Mouse (Mus musculus) forebrain, postnatal 0 days (tissue): Measurements from ENCODE around the gene Cspg5. TPM values are rescaled to one million over a fixed set of nuclear protein-coding genes. Genes with fewer than 3 reads are reported as not detected.
A peak's percentile ranks its signal among the peaks of the same experiment; 100 is the strongest.

Experiments used
- ATAC-seq: fragments of 200-750 bp; cut with Nextera tagmentation; 2 replicates; pipeline ENCODE4 v1.8.0; 2017; ENCODE audit warnings: mild to moderate bottlenecking, moderate library complexity
- DNase-seq: peaks from one replicate; pipeline ENCODE4 v3.0.0-alpha.2; 2015
- H3K27ac ChIP-seq: fragments of 300-500 bp; sonication (generic); 2 replicates; pipeline ENCODE4 v1.5.1; 2014; ENCODE audit warnings: low read depth, mild to moderate bottlenecking, antibody characterized with exemption, low read length, moderate library complexity, mixed read lengths
- H3K27me3 ChIP-seq: fragments of 300-500 bp; sonication (generic); 2 replicates; pipeline ENCODE4 v1.6.1; 2014; ENCODE audit warnings: mild to moderate bottlenecking, low read length, mixed read lengths; ENCODE audit not compliant: insufficient read depth
- H3K36me3 ChIP-seq: fragments of 300-500 bp; sonication (generic); 2 replicates; pipeline ENCODE4 v1.6.1; 2014; ENCODE audit warnings: mild to moderate bottlenecking, moderate library complexity; ENCODE audit not compliant: insufficient read depth
- H3K4me1 ChIP-seq: fragments of 300-500 bp; sonication (generic); 2 replicates; pipeline ENCODE4 v1.6.1; 2014; ENCODE audit warnings: antibody characterized with exemption; ENCODE audit not compliant: insufficient read depth
- H3K4me2 ChIP-seq: fragments of 300-500 bp; sonication (generic); 2 replicates; pipeline ENCODE4 v1.6.1; 2014; ENCODE audit warnings: low read depth, mild to moderate bottlenecking, moderate library complexity
- H3K4me3 ChIP-seq: fragments of 300-500 bp; sonication (generic); 2 replicates; pipeline ENCODE4 v1.5.1; 2014; ENCODE audit warnings: low read depth, low read length, mixed read lengths
- H3K9ac ChIP-seq: fragments of 300-500 bp; sonication (generic); 2 replicates; pipeline ENCODE4 v1.6.1; 2014; ENCODE audit warnings: mild to moderate bottlenecking
- H3K9me3 ChIP-seq: fragments of 300-500 bp; sonication (generic); 2 replicates; pipeline ENCODE4 v1.6.1; 2016; ENCODE audit warnings: low read length
- CTCF ChIP-seq: sonication (generic); IDR thresholded peaks from 2 replicates; pipeline ENCODE4 v1.5.1; 2016; ENCODE audit warnings: antibody characterized with exemption, control low read depth, low read depth
- WGBS: fragments of 180-500 bp; shearing (Covaris S2); extraction: QIAGEN DNeasy Blood & Tissue Kit; methylation state at CpG from one replicate; pipeline ENCODE4 v1.1.7; 2014; 5-methylcytosine and 5-hydroxymethylcytosine counted together
- polyA plus RNA-seq: library from polyadenylated mRNA; unstranded; fragments of >200 nt; fragmentation: Nextera tagmentation; extraction: Ambion mirVana; gene quantifications from 2 replicates; pipeline ENCODE4 v1.2.1, GENCODE M21; 2015
- total RNA-seq: library from RNA; depleted of rRNA; stranded (reverse); fragments of >200 nt; gene quantifications from 2 replicates; pipeline ENCODE4 v1.2.3, GENCODE M21; 2014; rRNA removed

Gene Cspg5
- 365 and 387 TPM in 2 replicates for total RNA-seq
- polyA plus RNA-seq = 234 and 280 TPM in 2 replicates

- ATAC-seq = no peak
- no peak for DNase-seq
- peak within 1 kb of the TSS; percentile 89 for H3K4me2 ChIP-seq
- H3K4me3 ChIP-seq = peak within 1 kb of the TSS; percentile 87
- 86% methylated on average over 7 of the region's 7 CpGs for WGBS
- H3K27me3 ChIP-seq = no peaks in the 10 kb centered on the region
- H3K27ac ChIP-seq = peak within 1 kb of the TSS; percentile 92
- peak within 1 kb of the TSS; percentile 91 for H3K9ac ChIP-seq
- peaks cover 32% of the 10 kb centered on the region for H3K36me3 ChIP-seq
- no peak for TF ChIP-seq CTCF
- no peaks in the 10 kb centered on the region for H3K9me3 ChIP-seq
- peaks cover 10% of the 10 kb centered on the region; the same call in 1 of the 2 replicates for H3K4me1 ChIP-seq
Observed at GRCm38 (mm10) chr9:110243221-110243833, at the start of gene Cspg5. Gene Cspg5, plus strand, starts transcription at chr9:110243783.

GRCm38 (mm10) chr9:110199870-110200269 lies 43.7 kb upstream of the Cspg5 start:
- no peaks in the 10 kb centered on the region for H3K4me1 ChIP-seq
- WGBS = 84% methylated on average over 2 of the region's 2 CpGs
- H3K9me3 ChIP-seq = no peaks in the 10 kb centered on the region
- H3K9ac ChIP-seq = no peak overlapping the region
- DNase-seq = no peak
- no peak for TF ChIP-seq CTCF
- H3K27me3 ChIP-seq = no peaks in the 10 kb centered on the region
- peaks cover 66% of the 10 kb centered on the region for H3K36me3 ChIP-seq
- no peak overlapping the region for H3K4me2 ChIP-seq
- ATAC-seq = no peak
- no peak overlapping the region for H3K4me3 ChIP-seq
- H3K27ac ChIP-seq = no peak overlapping the region

GRCm38 (mm10) chr9:110205526-110206404 lies 37.8 kb upstream of the Cspg5 start:
- DNase-seq (peak; percentile 80), ATAC-seq (peak; percentile 94)
- TF ChIP-seq CTCF = no peak
- H3K9ac ChIP-seq = peak overlapping the region; percentile 33
- H3K9me3 ChIP-seq = no peaks in the 10 kb centered on the region
- WGBS = 7% methylated on average over 15 of the region's 15 CpGs
- H3K27me3 ChIP-seq = no peaks in the 10 kb centered on the region
- peaks cover 67% of the 10 kb centered on the region for H3K36me3 ChIP-seq
- H3K4me2 ChIP-seq = no peak overlapping the region
- H3K27ac ChIP-seq = peak overlapping the region; percentile 88
- no peak overlapping the region for H3K4me3 ChIP-seq
- peaks cover 12% of the 10 kb centered on the region; the same call in 1 of the 2 replicates for H3K4me1 ChIP-seq

- H3K4me1 ChIP-seq = peaks cover 12% of the 10 kb centered on the region; the same call in 1 of the 2 replicates
- ATAC-seq (peak; percentile 32), DNase-seq (no peak)
- H3K4me3 ChIP-seq = no peak overlapping the region
- 24% methylated on average over 2 of the region's 2 CpGs for WGBS
- peaks cover 67% of the 10 kb centered on the region for H3K36me3 ChIP-seq
- no peaks in the 10 kb centered on the region for H3K9me3 ChIP-seq
- peak overlapping the region; percentile 33; the same call in 1 of the 2 replicates for H3K9ac ChIP-seq
- H3K27ac ChIP-seq = peak overlapping the region; percentile 88
- no peak overlapping the region for H3K4me2 ChIP-seq
- no peaks in the 10 kb centered on the region for H3K27me3 ChIP-seq
- no peak for TF ChIP-seq CTCF
Observed at GRCm38 (mm10) chr9:110206437-110206836, 37.1 kb upstream of the Cspg5 start.

GRCm38 (mm10) chr9:110208265-110208664 lies 35.3 kb upstream of the Cspg5 start:
- Histone ChIP-seq H3K9ac (no peak overlapping the region), H3K4me3 (no peak overlapping the region), H3K36me3 (peaks cover 66% of the 10 kb centered on the region), H3K27me3 (no peaks in the 10 kb centered on the region), H3K4me1 (peaks cover 12% of the 10 kb centered on the region; the same call in 1 of the 2 replicates), H3K9me3 (no peaks in the 10 kb centered on the region), H3K4me2 (no peak overlapping the region), H3K27ac (no peak overlapping the region)
- ATAC-seq (no peak), DNase-seq (no peak)
- 70% methylated on average over 7 of the region's 7 CpGs for WGBS
- no peak for TF ChIP-seq CTCF

- WGBS = 21% methylated on average over 3 of the region's 3 CpGs
- no peak for DNase-seq
- TF ChIP-seq CTCF = no peak
- Histone ChIP-seq H3K9me3 (no peaks in the 10 kb centered on the region), H3K9ac (no peak overlapping the region), H3K4me3 (no peak overlapping the region), H3K27me3 (no peaks in the 10 kb centered on the region), H3K4me1 (peaks cover 12% of the 10 kb centered on the region; the same call in 1 of the 2 replicates), H3K4me2 (no peak overlapping the region), H3K36me3 (peaks cover 61% of the 10 kb centered on the region), H3K27ac (no peak overlapping the region)
- peak; percentile 37; the same call in 1 of the 2 replicates for ATAC-seq
Observed at GRCm38 (mm10) chr9:110208967-110209366, 34.6 kb upstream of the Cspg5 start.
